Mouse (Mus musculus) limb, embryonic 15.5 days (tissue): ENCODE results near the gene Rhou. TPM values are rescaled to one million over a fixed set of nuclear protein-coding genes. Genes with fewer than 3 reads are reported as not detected.
"Not testable (repeated sequence)": the region's sequence is repeated elsewhere in the genome, so short reads cannot be mapped to it uniquely, and the experiment has no call there.

ENCODE experiments used
- ATAC-seq: fragments of 200-750 bp; cut with Nextera tagmentation; 2 replicates; pipeline ENCODE4 v1.8.0; 2017; ENCODE audit warnings: low read depth, moderate TSS enrichment; ENCODE audit not compliant: insufficient number of reproducible peaks, low FRiP score, low TSS enrichment
- H3K27ac ChIP-seq: fragments of 300-500 bp; sonication (generic); 2 replicates; pipeline ENCODE4 v1.5.1; 2015; ENCODE audit warnings: moderate library complexity, mild to moderate bottlenecking, inconsistent platforms
- H3K27me3 ChIP-seq: fragments of 300-500 bp; sonication (generic); 2 replicates; pipeline ENCODE4 v1.6.1; 2015; ENCODE audit warnings: inconsistent platforms
- H3K36me3 ChIP-seq: fragments of 300-500 bp; sonication (generic); 2 replicates; pipeline ENCODE4 v1.6.1; 2015; ENCODE audit warnings: inconsistent platforms
- H3K4me1 ChIP-seq: fragments of 300-500 bp; sonication (generic); 2 replicates; pipeline ENCODE4 v1.6.1; 2015; ENCODE audit warnings: inconsistent platforms
- H3K4me2 ChIP-seq: fragments of 300-500 bp; sonication (generic); 2 replicates; pipeline ENCODE4 v1.6.1; 2015; ENCODE audit warnings: mild to moderate bottlenecking, inconsistent platforms
- H3K4me3 ChIP-seq: fragments of 300-500 bp; sonication (generic); 2 replicates; pipeline ENCODE4 v1.5.1; 2015; ENCODE audit warnings: mild to moderate bottlenecking, inconsistent platforms
- H3K9ac ChIP-seq: fragments of 300-500 bp; sonication (generic); 2 replicates; pipeline ENCODE4 v1.6.1; 2015; ENCODE audit warnings: inconsistent platforms
- H3K9me3 ChIP-seq: fragments of 300-500 bp; sonication (generic); 2 replicates; pipeline ENCODE4 v1.6.1; 2016; ENCODE audit warnings: inconsistent platforms
- WGBS: fragments of 180-500 bp; shearing (Covaris S2); methylation state at CpG from one replicate; pipeline ENCODE4 v1.1.7; 2015; 5-methylcytosine and 5-hydroxymethylcytosine counted together
- polyA plus RNA-seq: library from polyadenylated mRNA; unstranded; fragments of >200 nt; fragmentation: Nextera tagmentation; extraction: Ambion mirVana; gene quantifications from 2 replicates; pipeline ENCODE4 v1.2.1, GENCODE M21; 2015

The Rhou gene
- 10.8 and 10.9 TPM in 2 replicates for polyA plus RNA-seq

- H3K9me3 ChIP-seq, result no peaks in the 10 kb centered on the region
- WGBS, result under 1% methylated on average over 55 of the region's 58 CpGs
These were observed at the start of gene Rhou for GRCm38 (mm10) chr8:123653308-123653993. Gene Rhou (plus strand): TSS chr8:123653929.

GRCm38 (mm10) chr8:123612652-123613051 is 41.1 kb upstream of the Rhou start:
- H3K9ac ChIP-seq, H3K4me1 ChIP-seq, H3K27me3 ChIP-seq, H3K4me3 ChIP-seq, H3K4me2 ChIP-seq, H3K9me3 ChIP-seq, H3K36me3 ChIP-seq, H3K27ac ChIP-seq, ATAC-seq: not testable (repeated sequence)
- 78% methylated on average over 1 of the region's 5 CpGs for WGBS

More at GRCm38 (mm10) chr8:123653308-123653993, at the start of gene Rhou:
- peak; percentile 80 for ATAC-seq
- H3K27ac ChIP-seq, result peak within 1 kb of the TSS; percentile 92
- H3K4me1 ChIP-seq, result peaks cover 26% of the 10 kb centered on the region
- H3K4me2 ChIP-seq, result peak within 1 kb of the TSS; percentile 62
- H3K4me3 ChIP-seq, result peak within 1 kb of the TSS; percentile 82
- H3K27me3 ChIP-seq, result no peaks in the 10 kb centered on the region
- peak within 1 kb of the TSS; percentile 95 for H3K9ac ChIP-seq
- peaks cover 25% of the 10 kb centered on the region for H3K36me3 ChIP-seq

GRCm38 (mm10) chr8:123623523-123623922 is 30.2 kb upstream of the Rhou start:
- not testable (repeated sequence) for H3K9ac ChIP-seq, H3K27ac ChIP-seq, H3K4me1 ChIP-seq, H3K4me3 ChIP-seq, H3K4me2 ChIP-seq, ATAC-seq, H3K36me3 ChIP-seq, H3K9me3 ChIP-seq
- peaks cover 30% of the 10 kb centered on the region for H3K27me3 ChIP-seq
- no CpG with 5 or more reads among the region's 39 CpGs for WGBS

- Histone ChIP-seq H3K27ac (no peak overlapping the region), H3K27me3 (peaks cover 32% of the 10 kb centered on the region), H3K4me3 (no peak overlapping the region), H3K9me3 (no peaks in the 10 kb centered on the region), H3K36me3 (no peaks in the 10 kb centered on the region), H3K4me1 (peaks cover 10% of the 10 kb centered on the region), H3K9ac (no peak overlapping the region), H3K4me2 (no peak overlapping the region)
- WGBS, result 57% methylated on average over 5 of the region's 5 CpGs
- ATAC-seq, result no peak
These were observed 29.5 kb upstream of the Rhou start for GRCm38 (mm10) chr8:123624274-123624673.

- 48% methylated on average over 1 of the region's 1 CpGs for WGBS
- Histone ChIP-seq H3K4me1 (peaks cover 12% of the 10 kb centered on the region), H3K36me3 (no peaks in the 10 kb centered on the region), H3K4me2 (no peak overlapping the region), H3K9ac (no peak overlapping the region), H3K9me3 (no peaks in the 10 kb centered on the region), H3K4me3 (no peak overlapping the region), H3K27me3 (peaks cover 35% of the 10 kb centered on the region), H3K27ac (no peak overlapping the region)
- no peak for ATAC-seq
These were observed 29.0 kb upstream of the Rhou start for GRCm38 (mm10) chr8:123624702-123625101.

- Histone ChIP-seq H3K4me1 (peaks cover 14% of the 10 kb centered on the region), H3K36me3 (no peaks in the 10 kb centered on the region), H3K9me3 (no peaks in the 10 kb centered on the region), H3K4me2 (no peak overlapping the region), H3K27ac (no peak overlapping the region), H3K27me3 (peaks cover 39% of the 10 kb centered on the region), H3K9ac (no peak overlapping the region), H3K4me3 (no peak overlapping the region)
- WGBS, result 27% methylated on average over 2 of the region's 2 CpGs
- ATAC-seq, result no peak
These were observed 28.0 kb upstream of the Rhou start for GRCm38 (mm10) chr8:123625717-123626116.

- H3K4me2 ChIP-seq, result no peak overlapping the region
- H3K27ac ChIP-seq, result no peak overlapping the region
- no peak overlapping the region for H3K4me3 ChIP-seq
- H3K36me3 ChIP-seq, result no peaks in the 10 kb centered on the region
- no peak for ATAC-seq
- 58% methylated on average over 6 of the region's 6 CpGs for WGBS
- H3K4me1 ChIP-seq, result peaks cover 21% of the 10 kb centered on the region
- H3K9me3 ChIP-seq, result no peaks in the 10 kb centered on the region
- no peak overlapping the region for H3K9ac ChIP-seq
- H3K27me3 ChIP-seq, result peaks cover 39% of the 10 kb centered on the region
These were observed 26.1 kb upstream of the Rhou start for GRCm38 (mm10) chr8:123627410-123628147.

- H3K27ac ChIP-seq, result no peak overlapping the region
- no peaks in the 10 kb centered on the region for H3K36me3 ChIP-seq
- H3K4me2 ChIP-seq, result peak overlapping the region; percentile 54
- H3K27me3 ChIP-seq, result peaks cover 39% of the 10 kb centered on the region
- H3K4me1 ChIP-seq, result peaks cover 21% of the 10 kb centered on the region
- no peak for ATAC-seq
- H3K9ac ChIP-seq, result no peak overlapping the region
- no peaks in the 10 kb centered on the region for H3K9me3 ChIP-seq
- H3K4me3 ChIP-seq, result peak overlapping the region; percentile 31
- WGBS, result 3% methylated on average over 8 of the region's 8 CpGs
These were observed 25.3 kb upstream of the Rhou start for GRCm38 (mm10) chr8:123628253-123628967.

GRCm38 (mm10) chr8:123628968-123629755 is 24.6 kb upstream of the Rhou start:
- peak overlapping the region; percentile 31 for H3K4me3 ChIP-seq
- no peak overlapping the region for H3K9ac ChIP-seq
- H3K36me3 ChIP-seq, result no peaks in the 10 kb centered on the region
- H3K4me2 ChIP-seq, result peak overlapping the region; percentile 54
- H3K4me1 ChIP-seq, result peaks cover 21% of the 10 kb centered on the region
- H3K9me3 ChIP-seq, result no peaks in the 10 kb centered on the region
- peaks cover 39% of the 10 kb centered on the region for H3K27me3 ChIP-seq
- no peak overlapping the region for H3K27ac ChIP-seq
- no peak for ATAC-seq
- WGBS, result 9% methylated on average over 19 of the region's 19 CpGs

GRCm38 (mm10) chr8:123630058-123630457 is 23.7 kb upstream of the Rhou start:
- Histone ChIP-seq H3K9ac (no peak overlapping the region), H3K27ac (no peak overlapping the region), H3K27me3 (peaks cover 30% of the 10 kb centered on the region), H3K4me3 (no peak overlapping the region), H3K4me2 (peak overlapping the region; percentile 35; the same call in 1 of the 2 replicates), H3K36me3 (no peaks in the 10 kb centered on the region), H3K9me3 (no peaks in the 10 kb centered on the region), H3K4me1 (peaks cover 21% of the 10 kb centered on the region)
- 37% methylated on average over 10 of the region's 10 CpGs for WGBS
- no peak for ATAC-seq

GRCm38 (mm10) chr8:123630841-123631251 is 22.9 kb upstream of the Rhou start:
- peak overlapping the region; percentile 9; the same call in 1 of the 2 replicates for H3K4me3 ChIP-seq
- peaks cover 23% of the 10 kb centered on the region for H3K27me3 ChIP-seq
- H3K36me3 ChIP-seq, result no peaks in the 10 kb centered on the region
- ATAC-seq, result no peak
- 10% methylated on average over 12 of the region's 12 CpGs for WGBS
- H3K9ac ChIP-seq, result no peak overlapping the region
- peaks cover 21% of the 10 kb centered on the region for H3K4me1 ChIP-seq
- no peak overlapping the region for H3K27ac ChIP-seq
- no peaks in the 10 kb centered on the region for H3K9me3 ChIP-seq
- peak overlapping the region; percentile 35 for H3K4me2 ChIP-seq
